Mouse (Mus musculus) heart, embryonic 10.5 days (tissue): ENCODE measurements around the gene Dhx16. TPM values are rescaled to one million over a fixed set of nuclear protein-coding genes. Genes with fewer than 3 reads are reported as not detected.

ENCODE experiments used
- DNase-seq: peaks from one replicate; pipeline ENCODE4 v3.0.0-alpha.2; 2017; ENCODE audit warnings: low spot score
- H3K27ac ChIP-seq: fragments of 300-500 bp; sonication (generic); 2 replicates; pipeline ENCODE4 v1.5.1; 2016; ENCODE audit warnings: mild to moderate bottlenecking
- H3K27me3 ChIP-seq: fragments of 300-500 bp; sonication (generic); 2 replicates; pipeline ENCODE4 v1.6.1; 2016; ENCODE audit warnings: mild to moderate bottlenecking; ENCODE audit not compliant: poor library complexity, insufficient read depth, severe bottlenecking
- H3K36me3 ChIP-seq: fragments of 300-500 bp; sonication (generic); 2 replicates; pipeline ENCODE4 v1.6.1; 2016; ENCODE audit warnings: mild to moderate bottlenecking, moderate library complexity
- H3K4me1 ChIP-seq: fragments of 300-500 bp; sonication (generic); 2 replicates; pipeline ENCODE4 v1.6.1; 2016; ENCODE audit warnings: mild to moderate bottlenecking
- H3K4me3 ChIP-seq: fragments of 300-500 bp; sonication (generic); 2 replicates; pipeline ENCODE4 v1.5.1; 2016; ENCODE audit warnings: mild to moderate bottlenecking, moderate library complexity
- H3K9me3 ChIP-seq: fragments of 300-500 bp; sonication (generic); 2 replicates; pipeline ENCODE4 v1.6.1; 2016; ENCODE audit warnings: mild to moderate bottlenecking, moderate library complexity
- WGBS: fragments of 180-500 bp; shearing (Covaris S2); methylation state at CpG from one replicate; pipeline ENCODE4 v1.1.7; 2016; 5-methylcytosine and 5-hydroxymethylcytosine counted together
- polyA plus RNA-seq: library from polyadenylated mRNA; unstranded; fragments of >200 nt; fragmentation: Nextera tagmentation; extraction: Ambion mirVana; gene quantifications from 2 replicates; pipeline ENCODE4 v1.2.1, GENCODE M21; 2016

The Dhx16 gene
- 34.8 and 44.5 TPM in 2 replicates for polyA plus RNA-seq

GRCm38 (mm10) chr17:35879245-35880057, at the start of gene Dhx16:
TSS of gene Dhx16 (plus strand) at chr17:35879819.
- DNase-seq = peak; percentile 98
- Histone ChIP-seq H3K9me3 (no peaks in the 10 kb centered on the region), H3K4me3 (peak within 1 kb of the TSS; percentile 99), H3K27me3 (no peaks in the 10 kb centered on the region), H3K27ac (peak within 1 kb of the TSS; percentile 86), H3K36me3 (peaks cover 47% of the 10 kb centered on the region), H3K4me1 (peaks cover 16% of the 10 kb centered on the region)
- WGBS = 6% methylated on average over 66 of the region's 66 CpGs

GRCm38 (mm10) chr17:35832400-35833238, 47.0 kb upstream of the Dhx16 start:
- H3K4me1 ChIP-seq = peaks cover 28% of the 10 kb centered on the region
- no peaks in the 10 kb centered on the region for H3K27me3 ChIP-seq
- DNase-seq = no peak
- no peak overlapping the region for H3K4me3 ChIP-seq
- 74% methylated on average over 8 of the region's 8 CpGs for WGBS
- H3K9me3 ChIP-seq = no peaks in the 10 kb centered on the region
- peaks cover 75% of the 10 kb centered on the region for H3K36me3 ChIP-seq
- no peak overlapping the region for H3K27ac ChIP-seq

GRCm38 (mm10) chr17:35833239-35833751, 46.3 kb upstream of the Dhx16 start:
- Histone ChIP-seq H3K36me3 (peaks cover 68% of the 10 kb centered on the region), H3K9me3 (no peaks in the 10 kb centered on the region), H3K27ac (no peak overlapping the region), H3K4me1 (peaks cover 28% of the 10 kb centered on the region), H3K4me3 (no peak overlapping the region), H3K27me3 (no peaks in the 10 kb centered on the region)
- no peak for DNase-seq
- WGBS = 19% methylated on average over 5 of the region's 5 CpGs

- WGBS = 53% methylated on average over 5 of the region's 5 CpGs
- no peaks in the 10 kb centered on the region for H3K27me3 ChIP-seq
- H3K27ac ChIP-seq = no peak overlapping the region
- no peaks in the 10 kb centered on the region for H3K9me3 ChIP-seq
- no peak for DNase-seq
- peaks cover 29% of the 10 kb centered on the region for H3K4me1 ChIP-seq
- H3K4me3 ChIP-seq = peak overlapping the region; percentile 18
- H3K36me3 ChIP-seq = peaks cover 64% of the 10 kb centered on the region
These were observed 45.7 kb upstream of the Dhx16 start for GRCm38 (mm10) chr17:35833894-35834293.

- Histone ChIP-seq H3K27me3 (no peaks in the 10 kb centered on the region), H3K27ac (no peak overlapping the region), H3K4me1 (peaks cover 31% of the 10 kb centered on the region), H3K9me3 (no peaks in the 10 kb centered on the region), H3K36me3 (peaks cover 62% of the 10 kb centered on the region), H3K4me3 (peak overlapping the region; percentile 80)
- 82% methylated on average over 26 of the region's 26 CpGs for WGBS
- DNase-seq = no peak
These were observed 44.8 kb upstream of the Dhx16 start for GRCm38 (mm10) chr17:35834696-35835422.

- Histone ChIP-seq H3K27me3 (no peaks in the 10 kb centered on the region), H3K4me1 (peaks cover 24% of the 10 kb centered on the region), H3K36me3 (peaks cover 56% of the 10 kb centered on the region), H3K4me3 (peak overlapping the region; percentile 80), H3K9me3 (no peaks in the 10 kb centered on the region), H3K27ac (no peak overlapping the region)
- DNase-seq = no peak
- WGBS = 84% methylated on average over 26 of the region's 26 CpGs
These were observed 44.0 kb upstream of the Dhx16 start for GRCm38 (mm10) chr17:35835424-35836140.

- Histone ChIP-seq H3K27me3 (no peaks in the 10 kb centered on the region), H3K4me1 (peaks cover 22% of the 10 kb centered on the region), H3K4me3 (peak overlapping the region; percentile 80), H3K36me3 (peaks cover 49% of the 10 kb centered on the region), H3K27ac (peak overlapping the region; percentile 98), H3K9me3 (no peaks in the 10 kb centered on the region)
- WGBS = 11% methylated on average over 24 of the region's 24 CpGs
- DNase-seq = no peak
These were observed 43.2 kb upstream of the Dhx16 start for GRCm38 (mm10) chr17:35836178-35836965.

- peak; percentile 97 for DNase-seq
- no peaks in the 10 kb centered on the region for H3K27me3 ChIP-seq
- peaks cover 43% of the 10 kb centered on the region for H3K36me3 ChIP-seq
- peak overlapping the region; percentile 98 for H3K27ac ChIP-seq
- H3K4me3 ChIP-seq = peak overlapping the region; percentile 80
- peaks cover 24% of the 10 kb centered on the region for H3K4me1 ChIP-seq
- under 1% methylated on average over 25 of the region's 25 CpGs for WGBS
- H3K9me3 ChIP-seq = no peaks in the 10 kb centered on the region
These were observed 42.6 kb upstream of the Dhx16 start for GRCm38 (mm10) chr17:35836991-35837422.

- Histone ChIP-seq H3K27ac (peak overlapping the region; percentile 98), H3K4me1 (peaks cover 28% of the 10 kb centered on the region), H3K36me3 (peaks cover 43% of the 10 kb centered on the region), H3K4me3 (peak overlapping the region; percentile 80), H3K27me3 (no peaks in the 10 kb centered on the region), H3K9me3 (no peaks in the 10 kb centered on the region)
- 0% methylated on average over 18 of the region's 18 CpGs for WGBS
- no peak for DNase-seq
These were observed 42.1 kb upstream of the Dhx16 start for GRCm38 (mm10) chr17:35837487-35837886.

GRCm38 (mm10) chr17:35838122-35838544, 41.5 kb upstream of the Dhx16 start, which contains the start of gene Tubb5:
TSS of gene Tubb5 (minus strand) at chr17:35838306.
- Histone ChIP-seq H3K27ac (peak within 1 kb of the TSS; percentile 98), H3K36me3 (peaks cover 38% of the 10 kb centered on the region), H3K27me3 (no peaks in the 10 kb centered on the region), H3K4me3 (peak within 1 kb of the TSS; percentile 80), H3K4me1 (peaks cover 31% of the 10 kb centered on the region), H3K9me3 (no peaks in the 10 kb centered on the region)
- peak; percentile 99 for DNase-seq
- 1% methylated on average over 29 of the region's 29 CpGs for WGBS

GRCm38 (mm10) chr17:35838570-35838969, 41.0 kb upstream of the Dhx16 start:
- peak overlapping the region; percentile 80 for H3K4me3 ChIP-seq
- no peaks in the 10 kb centered on the region for H3K27me3 ChIP-seq
- WGBS = under 1% methylated on average over 5 of the region's 5 CpGs
- no peaks in the 10 kb centered on the region for H3K9me3 ChIP-seq
- H3K27ac ChIP-seq = peak overlapping the region; percentile 98
- H3K36me3 ChIP-seq = peaks cover 33% of the 10 kb centered on the region
- H3K4me1 ChIP-seq = peaks cover 31% of the 10 kb centered on the region
- DNase-seq = no peak
